Mouse (Mus musculus) C2C12 (cell line): ENCODE data around the gene Fam149a.

Experiments used
- CEBPB ChIP-seq: IDR thresholded peaks from one replicate; pipeline ENCODE4 v1.6.1; 2011; ENCODE audit warnings: low read depth, mild to moderate bottlenecking, control low read depth, moderate library complexity
- CTCF ChIP-seq: IDR thresholded peaks from one replicate; pipeline ENCODE4 v1.5.1; 2011; ENCODE audit not compliant: control insufficient read depth, insufficient read depth, insufficient read length
- FOSL1 ChIP-seq: IDR thresholded peaks from one replicate; pipeline ENCODE4 v1.8.0; 2011; ENCODE audit warnings: mild to moderate bottlenecking, low read length; ENCODE audit not compliant: poor library complexity, insufficient read depth, severe bottlenecking
- MYOG ChIP-seq: IDR thresholded peaks from one replicate; pipeline ENCODE4 v1.6.1; 2011; ENCODE audit not compliant: control insufficient read depth, insufficient read length; ENCODE audit errors: extremely low read depth
- USF1 ChIP-seq: IDR thresholded peaks from one replicate; pipeline ENCODE4 v1.6.1; 2011; ENCODE audit warnings: low read depth, mild to moderate bottlenecking, control low read depth, moderate library complexity

DNA sequence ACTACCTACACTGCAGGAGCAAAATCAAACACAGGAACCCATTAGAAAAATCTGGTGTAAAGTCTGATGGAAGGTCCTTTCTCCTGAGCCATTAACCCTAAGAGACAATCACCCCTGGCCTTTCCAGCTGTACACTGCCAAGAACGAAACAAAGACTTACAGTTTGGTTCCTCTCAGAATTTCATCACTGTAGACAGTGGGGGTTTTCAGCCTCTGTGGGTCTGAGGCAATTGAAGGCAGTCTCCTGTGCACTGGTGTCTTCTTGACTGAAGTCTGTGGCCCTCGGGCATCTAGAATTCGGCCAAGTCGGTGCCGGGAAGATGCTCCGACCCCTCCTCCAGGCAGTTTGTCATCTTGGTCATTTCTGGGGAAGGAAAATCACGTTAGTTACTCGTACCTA lies 37.8 kb downstream of the Fam149a start:
- TF ChIP-seq CTCF (no peak), MYOG (no peak), CEBPB (no peak), USF1 (no peak), FOSL1 (no peak)
